Mouse (Mus musculus): ENCODE data around the gene Cdh10.

DNA sequence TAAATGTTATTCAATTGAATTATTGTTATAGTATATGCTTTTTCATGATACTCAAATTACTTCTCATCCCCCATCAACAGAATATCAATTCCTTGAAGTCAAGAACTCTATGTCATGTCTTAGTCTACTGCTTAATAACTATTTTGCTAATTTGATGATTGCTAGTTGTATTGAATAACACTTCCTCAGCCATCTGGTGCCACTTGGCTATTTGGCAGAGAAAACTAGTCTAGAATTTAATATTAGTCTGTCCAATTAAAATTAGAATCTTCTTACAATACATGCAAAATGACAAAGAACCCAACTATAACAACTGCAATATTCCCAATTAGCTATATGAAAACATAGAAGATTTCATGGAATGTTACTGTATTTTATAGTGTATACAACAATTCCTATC is 82.0 kb downstream of the Cdh10 start:
- no peak for TF ChIP-seq CTCF (IDR thresholded peaks at IDR 0.05; ENCODE audit: low read depth)
- TF ChIP-seq EP300 (IDR thresholded peaks at IDR 0.05; ENCODE audit: low read depth): no peak

All from liver, embryonic 14.5 days (tissue).